Mouse (Mus musculus) liver, embryonic 11.5 days (tissue): Measurements from ENCODE around the gene Gm26741. TPM values are rescaled to one million over a fixed set of nuclear protein-coding genes. Genes with fewer than 3 reads are reported as not detected.
"Not testable (repeated sequence)": the region's sequence is repeated elsewhere in the genome, so short reads cannot be mapped to it uniquely, and the experiment has no call there.

Source experiments
- ATAC-seq: fragments of 200-750 bp; cut with Nextera tagmentation; replicated peaks from 2 replicates; pipeline ENCODE4 v1.8.0; 2017; ENCODE audit warnings: moderate number of reproducible peaks, mild to moderate bottlenecking, moderate TSS enrichment, moderate library complexity; ENCODE audit not compliant: low FRiP score
- DNase-seq: peaks from one replicate; pipeline ENCODE4 v3.0.0-alpha.2; 2017; ENCODE audit warnings: low spot score
- H3K27ac ChIP-seq: fragments of 300-500 bp; sonication (generic); 2 replicates; pipeline ENCODE4 v1.5.1; 2014; ENCODE audit warnings: mild to moderate bottlenecking, low read depth, low read length, control low read depth
- H3K27me3 ChIP-seq: fragments of 300-500 bp; sonication (generic); replicated peaks from 2 replicates; pipeline ENCODE4 v1.6.1; 2014; ENCODE audit warnings: low read length, mixed read lengths; ENCODE audit not compliant: control insufficient read depth, insufficient read depth
- H3K36me3 ChIP-seq: fragments of 300-500 bp; sonication (generic); 2 replicates; pipeline ENCODE4 v1.6.1; 2014; ENCODE audit warnings: mild to moderate bottlenecking, low read length, moderate library complexity, mixed read lengths; ENCODE audit not compliant: control insufficient read depth, insufficient read depth
- H3K4me1 ChIP-seq: fragments of 300-500 bp; sonication (generic); replicated peaks from 2 replicates; pipeline ENCODE4 v1.6.1; 2014; ENCODE audit warnings: low read length, mixed read lengths; ENCODE audit not compliant: control insufficient read depth, insufficient read depth
- H3K4me2 ChIP-seq: fragments of 300-500 bp; sonication (generic); 2 replicates; pipeline ENCODE4 v1.6.1; 2014; ENCODE audit warnings: mild to moderate bottlenecking, control low read depth, moderate library complexity
- H3K4me3 ChIP-seq: fragments of 300-500 bp; sonication (generic); 2 replicates; pipeline ENCODE4 v1.5.1; 2014; ENCODE audit warnings: low read depth, low read length, control low read depth
- H3K9ac ChIP-seq: fragments of 300-500 bp; sonication (generic); 2 replicates; pipeline ENCODE4 v1.6.1; 2014; ENCODE audit warnings: low read depth, low read length, control low read depth
- H3K9me3 ChIP-seq: fragments of 300-500 bp; sonication (generic); 2 replicates; pipeline ENCODE4 v1.6.1; 2016; ENCODE audit warnings: low read length, inconsistent platforms, mixed read lengths; ENCODE audit not compliant: control insufficient read depth
- WGBS: fragments of 180-500 bp; shearing (Covaris S2); extraction: QIAGEN DNeasy Blood & Tissue Kit; methylation state at CpG from one replicate; pipeline ENCODE4 v1.1.7; 2014; 5-methylcytosine and 5-hydroxymethylcytosine counted together
- polyA plus RNA-seq: library from polyadenylated mRNA; unstranded; fragments of >200 nt; fragmentation: Nextera tagmentation; extraction: Ambion mirVana; gene quantifications from 2 replicates; pipeline ENCODE4 v1.2.1, GENCODE M21; 2014

The Gm26741 gene
- polyA plus RNA-seq = not detected in 2 replicates

DNA sequence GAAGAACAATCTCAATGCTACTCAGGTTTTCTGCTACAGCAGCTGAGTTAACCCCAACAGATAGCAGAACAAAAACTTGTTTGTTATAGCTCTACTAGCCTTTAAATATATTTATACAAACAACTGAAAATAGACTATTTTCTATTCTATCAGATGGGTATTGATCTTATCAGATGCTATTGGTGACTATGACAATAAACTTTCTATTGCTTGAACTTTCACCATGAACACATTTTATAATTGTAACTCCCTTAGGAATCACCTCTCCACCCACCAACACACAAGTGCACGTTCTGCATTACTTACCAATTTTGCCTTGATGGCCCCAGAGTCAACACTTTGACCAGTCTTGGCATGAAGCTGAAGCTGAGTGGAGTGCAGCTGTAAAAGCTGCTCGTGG is at the start of gene Gm26741:
Gene Gm26741 (plus strand): TSS at position 301 of the 400 bp plus-strand sequence.
- Histone ChIP-seq H3K27ac (no peak within 1 kb of the TSS), H3K9me3 (no peaks in the 10 kb centered on the region), H3K4me2 (no peak within 1 kb of the TSS), H3K9ac (no peak within 1 kb of the TSS), H3K27me3 (no peaks in the 10 kb centered on the region), H3K36me3 (0 out of 2 replicates have a peak, but pooled peaks cover 2% of the 10 kb centered on the region), H3K4me3 (no peak within 1 kb of the TSS), H3K4me1 (no peaks in the 10 kb centered on the region)
- DNase-seq = no peak
- no peak for ATAC-seq
- WGBS = 82% methylated on average over 2 of the region's 2 CpGs

DNA sequence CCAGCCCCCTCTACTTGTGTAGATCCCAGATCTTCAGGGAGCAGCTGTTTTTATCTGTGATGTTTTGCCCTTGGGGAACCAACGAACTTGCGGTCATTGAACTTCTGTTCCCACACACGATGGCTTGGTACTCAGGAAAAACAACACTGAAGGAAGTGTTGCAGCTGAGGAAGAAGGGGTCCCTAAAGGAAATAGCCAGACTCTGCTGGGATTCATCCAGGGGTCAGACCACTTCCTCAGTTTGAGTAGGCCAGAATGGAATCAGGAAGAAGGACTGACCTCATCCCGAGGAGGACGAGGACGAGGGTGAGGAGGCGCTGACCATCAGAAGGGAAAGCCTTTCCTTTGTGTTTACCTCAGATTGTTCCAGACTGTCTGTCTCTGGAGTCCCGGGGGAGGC is 49.4 kb upstream of the Gm26741 start:
- Histone ChIP-seq H3K27ac (no peak overlapping the region), H3K4me2 (no peak overlapping the region), H3K4me1 (no peaks in the 10 kb centered on the region; the same call in 1 of the 2 replicates), H3K9ac (no peak overlapping the region), H3K9me3 (no peaks in the 10 kb centered on the region), H3K36me3 (no peaks in the 10 kb centered on the region), H3K4me3 (no peak overlapping the region), H3K27me3 (no peaks in the 10 kb centered on the region)
- ATAC-seq = peak; percentile 45
- WGBS = 47% methylated on average over 8 of the region's 8 CpGs
- DNase-seq = no peak

DNA sequence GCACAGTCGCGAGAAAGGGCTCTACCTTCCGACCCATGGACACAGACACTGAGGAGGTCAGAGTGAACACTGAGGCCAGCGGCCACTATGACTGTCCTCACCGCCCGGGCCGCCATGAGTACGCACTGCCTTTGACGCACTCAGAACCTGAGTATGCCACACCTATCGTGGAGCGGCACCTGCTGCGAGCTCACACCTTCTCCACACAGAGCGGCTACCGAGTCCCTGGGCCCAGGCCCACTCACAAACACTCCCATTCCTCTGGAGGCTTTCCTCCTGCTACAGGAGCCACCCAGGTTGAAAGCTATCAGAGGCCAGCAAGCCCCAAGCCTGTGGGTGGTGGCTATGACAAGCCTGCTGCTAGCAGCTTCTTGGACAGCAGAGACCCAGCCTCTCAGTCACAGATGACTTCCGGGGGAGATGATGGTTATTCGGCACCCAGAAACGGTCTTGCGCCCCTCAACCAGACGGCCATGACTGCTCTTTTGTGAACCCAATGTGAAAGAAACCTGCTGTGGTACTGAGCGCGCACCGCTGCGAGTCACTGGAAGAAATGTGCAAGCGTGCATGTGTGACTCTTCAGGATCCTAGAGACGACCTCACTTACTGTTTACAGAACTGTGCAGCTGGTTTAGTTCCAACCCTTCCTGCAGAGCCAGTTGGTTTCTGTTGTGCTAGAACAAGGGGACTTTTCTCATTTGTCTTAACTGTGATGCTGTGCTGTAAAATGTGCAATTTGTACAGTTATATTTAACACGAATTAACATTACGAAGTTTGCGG is 38.9 kb upstream of the Gm26741 start:
- no peak overlapping the region for H3K9ac ChIP-seq
- H3K27me3 ChIP-seq = no peaks in the 10 kb centered on the region
- no peak overlapping the region for H3K4me3 ChIP-seq
- no peak for DNase-seq
- H3K36me3 ChIP-seq = peaks cover 5% of the 10 kb centered on the region; the same call in 1 of the 2 replicates
- H3K4me2 ChIP-seq = no peak overlapping the region
- H3K9me3 ChIP-seq = no peaks in the 10 kb centered on the region
- no peak for ATAC-seq
- 93% methylated on average over 28 of the region's 28 CpGs for WGBS
- H3K27ac ChIP-seq = no peak overlapping the region
- H3K4me1 ChIP-seq = no peaks in the 10 kb centered on the region

DNA sequence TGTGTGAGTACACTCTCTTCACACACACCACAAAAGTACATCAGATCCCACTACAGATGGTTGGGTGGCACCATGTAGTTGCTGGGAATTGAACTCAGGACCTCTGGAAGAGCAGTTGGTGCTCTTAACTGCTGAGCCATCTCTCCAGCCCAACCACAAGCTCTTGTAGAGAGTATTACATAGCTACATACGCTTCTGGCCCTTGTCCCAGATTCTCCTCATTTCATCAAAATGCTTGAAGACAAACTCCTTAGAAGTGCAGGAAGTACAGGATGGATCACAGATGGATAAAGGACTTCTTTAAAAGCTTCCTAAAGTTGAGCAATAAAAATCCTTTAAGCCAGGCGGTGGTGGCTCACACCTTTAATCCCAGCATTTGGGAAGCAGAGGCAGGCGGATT is 36.6 kb upstream of the Gm26741 start:
- no peak overlapping the region for H3K27ac ChIP-seq
- H3K36me3 ChIP-seq = peaks cover 5% of the 10 kb centered on the region; the same call in 1 of the 2 replicates
- 91% methylated on average over 3 of the region's 3 CpGs for WGBS
- H3K4me3 ChIP-seq = no peak overlapping the region
- no peak for DNase-seq
- no peak overlapping the region for H3K4me2 ChIP-seq
- H3K9me3 ChIP-seq = no peaks in the 10 kb centered on the region
- H3K9ac ChIP-seq = no peak overlapping the region
- H3K4me1 ChIP-seq = no peaks in the 10 kb centered on the region
- ATAC-seq = no peak
- H3K27me3 ChIP-seq = no peaks in the 10 kb centered on the region

DNA sequence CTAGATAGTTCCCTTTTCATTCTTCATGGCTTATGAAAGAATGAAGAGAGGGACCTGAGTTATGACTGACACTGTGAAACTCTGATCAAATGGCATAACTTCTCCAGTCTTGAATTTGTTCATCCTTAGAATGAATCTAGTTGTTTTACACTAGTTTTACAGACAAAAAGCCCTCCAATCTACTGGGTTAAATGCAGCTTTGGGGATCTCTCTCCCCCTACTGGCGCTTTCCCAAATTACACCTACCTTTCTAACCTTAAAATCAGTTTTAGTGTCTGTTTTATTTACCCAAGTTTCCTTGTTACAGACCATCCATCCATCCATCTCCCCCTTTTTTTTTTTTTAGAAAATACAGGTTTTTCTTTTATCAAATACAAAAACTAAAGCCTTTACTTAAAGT is 27.6 kb upstream of the Gm26741 start:
- no peak overlapping the region for H3K27ac ChIP-seq
- no peaks in the 10 kb centered on the region for H3K9me3 ChIP-seq
- H3K4me1 ChIP-seq = no peaks in the 10 kb centered on the region
- no peaks in the 10 kb centered on the region for H3K27me3 ChIP-seq
- no peak overlapping the region for H3K4me3 ChIP-seq
- DNase-seq (no peak), ATAC-seq (no peak)
- WGBS = 0% methylated on average over 1 of the region's 1 CpGs
- H3K9ac ChIP-seq = no peak overlapping the region
- H3K4me2 ChIP-seq = no peak overlapping the region
- no peaks in the 10 kb centered on the region; the same call in 1 of the 2 replicates for H3K36me3 ChIP-seq

DNA sequence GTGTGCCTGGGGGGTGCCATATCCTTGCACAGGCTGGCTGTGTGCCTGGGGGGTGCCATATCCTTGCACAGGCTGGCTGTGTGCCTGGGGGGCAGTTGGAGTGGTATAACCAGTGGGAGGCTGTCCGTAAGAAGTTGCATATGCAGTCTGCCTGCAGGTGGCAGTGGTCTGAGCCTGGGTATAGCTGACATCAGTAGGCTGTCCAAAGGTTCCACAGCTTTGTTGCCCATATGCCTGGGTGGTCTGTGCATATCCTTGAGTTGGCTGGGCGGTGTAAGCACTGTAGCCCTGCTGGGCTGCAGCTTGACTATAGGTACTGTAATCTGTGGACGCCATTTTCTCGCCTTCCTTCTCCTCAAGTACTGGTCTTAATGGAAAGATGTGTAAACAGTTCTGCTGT is 15.2 kb upstream of the Gm26741 start:
- not testable (repeated sequence) for H3K4me2 ChIP-seq, H3K27me3 ChIP-seq, H3K4me3 ChIP-seq, H3K4me1 ChIP-seq, H3K9me3 ChIP-seq, DNase-seq, H3K9ac ChIP-seq, H3K27ac ChIP-seq, ATAC-seq
- H3K36me3 ChIP-seq = peaks cover 11% of the 10 kb centered on the region
- 96% methylated on average over 4 of the region's 4 CpGs for WGBS

DNA sequence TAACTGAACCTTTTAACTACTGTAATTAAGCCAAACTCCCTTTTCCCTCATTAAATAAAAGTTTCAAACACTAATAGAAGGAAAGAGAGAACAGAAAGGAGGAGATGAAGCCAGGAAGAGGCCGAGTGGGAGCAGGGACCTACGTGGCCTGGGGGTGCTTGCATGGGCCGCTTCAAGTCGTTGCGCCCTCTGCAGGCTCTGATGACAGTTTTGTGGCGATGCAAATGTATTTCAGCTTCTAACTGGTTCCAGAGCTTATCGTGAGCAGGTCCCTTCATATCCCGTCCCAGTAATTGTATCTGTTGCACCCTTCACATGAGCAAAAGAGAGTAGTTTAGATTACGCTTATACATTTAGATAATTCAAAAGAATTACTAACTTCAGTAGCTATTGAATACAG is 5.4 kb upstream of the Gm26741 start:
- Histone ChIP-seq H3K4me1 (no peaks in the 10 kb centered on the region), H3K4me3 (no peak overlapping the region), H3K9me3 (no peaks in the 10 kb centered on the region), H3K4me2 (no peak overlapping the region), H3K36me3 (peaks cover 15% of the 10 kb centered on the region), H3K27ac (no peak overlapping the region), H3K27me3 (no peaks in the 10 kb centered on the region), H3K9ac (no peak overlapping the region)
- no peak for ATAC-seq
- WGBS = 82% methylated on average over 9 of the region's 9 CpGs
- no peak for DNase-seq

DNA sequence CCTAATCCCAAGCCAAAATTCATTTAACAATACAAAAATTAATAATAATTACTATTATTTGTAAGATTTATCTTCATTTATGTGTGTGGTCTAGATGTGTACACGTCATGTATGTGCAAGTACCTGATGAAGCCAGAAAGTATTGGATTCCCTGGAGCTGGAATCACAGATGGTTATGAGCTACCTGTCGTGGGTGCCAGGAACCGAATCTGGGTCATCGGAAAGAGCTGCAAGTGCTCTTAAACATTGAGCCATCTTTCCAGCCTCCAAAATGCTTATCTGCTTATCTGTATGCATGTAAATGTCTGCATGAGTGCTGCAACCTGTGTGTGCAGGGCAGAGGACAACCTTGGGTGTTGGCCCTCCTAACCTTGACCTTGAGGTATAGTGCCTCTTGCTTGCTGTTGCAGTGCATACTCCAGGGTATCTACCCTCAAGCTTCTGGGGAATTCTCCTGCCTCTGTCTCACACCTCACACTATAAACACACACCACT is 1.7 kb downstream of the Gm26741 start:
- no peaks in the 10 kb centered on the region for H3K9me3 ChIP-seq
- no peak for ATAC-seq
- WGBS = 98% methylated on average over 4 of the region's 4 CpGs
- no peak overlapping the region for H3K4me3 ChIP-seq
- DNase-seq = no peak
- no peak overlapping the region for H3K27ac ChIP-seq
- H3K4me1 ChIP-seq = no peaks in the 10 kb centered on the region
- H3K4me2 ChIP-seq = no peak overlapping the region
- 0 out of 2 replicates have a peak, but pooled peaks cover 2% of the 10 kb centered on the region for H3K36me3 ChIP-seq
- H3K9ac ChIP-seq = no peak overlapping the region
- no peaks in the 10 kb centered on the region for H3K27me3 ChIP-seq
